Mouse (Mus musculus) kidney, postnatal 36 days (tissue): ENCODE measurements around the gene Gcnt2.
"Not testable (repeated sequence)": the region's sequence is repeated elsewhere in the genome, so short reads cannot be mapped to it uniquely, and the experiment has no call there.

Experiments used
- DNase-seq, 2 experiments: peaks; one replicate each; pipeline ENCODE4 v3.0.0; 2021 to 2022; ENCODE audit warnings: mixed read lengths in 2 of 2

Gcnt2 gene

GRCm38 (mm10) chr13:40943936-40944335 lies 84.4 kb downstream of the Gcnt2 start:
- no peak for DNase-seq

- no peak for DNase-seq
Measured at GRCm38 (mm10) chr13:40944346-40944745, 84.8 kb downstream of the Gcnt2 start.

GRCm38 (mm10) chr13:40946513-40946912 lies 87.0 kb downstream of the Gcnt2 start:
- no peak for DNase-seq

DNA sequence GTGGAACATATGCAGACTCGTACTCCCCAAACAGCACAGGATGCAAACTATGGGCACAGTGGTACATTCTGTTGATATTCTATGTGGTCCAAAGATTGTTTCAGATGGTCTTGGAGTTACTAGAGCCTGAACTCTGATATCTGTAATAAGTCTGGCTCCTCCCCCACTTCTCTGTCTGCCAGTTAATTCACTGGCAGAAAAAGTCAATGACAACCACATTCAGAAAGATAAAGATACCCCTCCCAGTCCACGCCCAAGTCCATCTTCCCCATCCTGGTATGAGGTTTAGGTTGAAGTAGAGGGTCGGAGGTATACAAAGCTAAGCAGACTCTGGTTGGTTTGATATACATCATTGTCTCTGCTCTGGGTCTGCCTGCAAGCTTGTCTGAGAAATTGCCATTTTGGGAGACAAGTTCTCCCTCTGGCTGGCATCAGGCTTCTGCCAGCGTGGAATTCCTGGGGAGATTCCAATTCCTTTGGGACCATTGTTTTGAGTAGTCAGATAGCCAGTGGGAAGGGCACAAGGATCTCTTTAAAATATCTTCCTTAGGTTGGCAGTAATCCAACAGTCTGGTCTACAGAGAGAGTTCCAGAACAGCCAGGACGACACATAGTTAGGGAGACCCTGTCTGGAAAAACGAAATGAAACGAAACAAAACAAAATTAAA lies 88.1 kb downstream of the Gcnt2 start:
- no peak for DNase-seq

- DNase-seq, result no peak
Measured at GRCm38 (mm10) chr13:40951386-40951976, 91.9 kb downstream of the Gcnt2 start.

DNA sequence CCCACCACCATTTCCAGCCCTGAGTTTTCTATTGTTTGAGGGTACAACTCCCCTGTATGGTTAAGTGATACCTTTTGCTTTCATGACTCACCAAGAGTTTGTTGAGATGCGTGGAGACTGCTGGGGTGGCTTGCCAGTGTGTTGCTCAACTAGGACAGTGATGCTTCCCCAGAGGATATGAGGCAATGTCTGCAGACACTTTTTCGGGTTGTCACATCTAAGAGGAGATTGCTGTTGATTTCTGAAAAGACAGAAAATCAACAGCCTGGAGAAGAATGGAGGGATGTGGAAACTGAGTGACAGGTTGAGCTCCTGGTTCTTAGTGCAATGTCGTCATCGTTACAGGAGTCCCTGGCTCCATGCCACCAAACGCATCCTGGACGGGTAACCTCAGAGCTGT lies 93.7 kb downstream of the Gcnt2 start:
- DNase-seq, result peak in 1 of 2 experiments; percentile 39

DNA sequence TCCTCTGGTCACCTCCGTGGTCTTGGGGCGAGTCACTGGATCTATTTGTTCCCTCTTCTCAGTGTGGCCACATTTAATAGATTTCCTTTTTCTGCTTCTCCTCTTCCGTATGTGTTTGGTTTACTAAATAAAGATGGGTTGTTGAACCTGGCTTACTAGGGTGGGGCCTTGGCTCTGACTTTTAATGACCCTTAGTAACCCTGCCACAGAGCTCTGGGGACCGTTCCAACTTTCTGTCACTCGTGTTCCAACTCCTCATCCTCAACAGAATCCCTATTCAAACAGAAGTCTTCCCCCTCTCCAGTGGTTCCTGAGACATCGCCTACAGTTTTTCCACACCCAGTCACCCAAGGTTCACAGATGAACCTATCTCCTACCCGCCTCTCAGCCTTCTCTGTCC lies 96.2 kb downstream of the Gcnt2 start:
- DNase-seq, result peak in 1 of 2 experiments; percentile 41

DNA sequence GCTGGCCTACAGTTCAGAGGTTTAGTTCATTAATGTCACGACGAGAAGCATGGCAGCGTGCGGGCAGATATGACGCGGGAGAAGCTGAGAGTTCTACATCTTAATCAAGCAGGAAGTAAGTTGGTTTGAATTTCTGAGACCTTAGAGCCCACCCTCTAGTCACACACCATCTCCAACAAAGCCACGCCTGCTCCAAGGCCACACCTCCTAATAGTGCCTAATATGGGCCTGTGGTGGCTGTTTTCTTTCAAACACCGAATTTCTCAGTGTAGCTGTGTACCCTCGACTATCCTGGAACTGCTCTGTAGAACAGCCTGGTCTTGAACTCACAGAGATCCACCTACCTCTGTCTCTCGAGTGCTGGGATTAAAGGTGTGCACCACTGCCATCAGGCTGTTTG lies 108.1 kb downstream of the Gcnt2 start:
- DNase-seq, result no peak

GRCm38 (mm10) chr13:40968564-40968963 lies 109.0 kb downstream of the Gcnt2 start:
- no peak for DNase-seq

DNA sequence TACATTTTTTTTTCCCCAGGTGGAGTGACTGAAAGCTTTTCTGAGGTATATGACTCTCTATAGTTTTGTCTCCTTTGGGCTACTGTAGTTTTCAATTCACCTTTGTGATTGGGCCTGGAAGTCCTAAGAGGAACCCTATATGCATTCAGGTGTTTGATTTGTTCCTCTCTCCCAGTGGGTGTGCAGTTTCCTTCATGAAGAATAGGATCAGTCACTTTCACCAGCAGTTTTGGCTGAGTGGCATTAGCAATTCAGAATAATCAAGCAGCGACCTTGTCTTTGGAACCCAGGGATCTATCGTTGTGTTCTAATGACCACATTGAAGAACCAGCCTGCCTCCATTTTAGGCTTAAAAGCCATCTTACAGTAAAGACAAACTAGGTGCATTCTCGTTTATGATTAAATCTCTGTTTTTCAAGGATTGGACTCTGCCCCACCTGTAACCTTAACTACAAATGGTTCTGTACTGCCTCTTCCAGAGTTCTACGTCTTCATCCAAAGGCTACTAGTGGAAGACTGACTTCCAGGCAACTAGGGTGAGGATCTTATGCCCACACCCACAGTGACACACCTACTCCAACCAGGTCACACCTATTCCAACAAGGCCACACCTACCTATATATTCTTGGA lies 110.3 kb downstream of the Gcnt2 start:
- no peak for DNase-seq

GRCm38 (mm10) chr13:40971261-40971660 lies 111.7 kb downstream of the Gcnt2 start:
- DNase-seq, result no peak

- no peak for DNase-seq
Measured at GRCm38 (mm10) chr13:40971831-40972230, 112.3 kb downstream of the Gcnt2 start.

GRCm38 (mm10) chr13:40972976-40973375 lies 113.4 kb downstream of the Gcnt2 start:
- DNase-seq, result no peak

GRCm38 (mm10) chr13:40977609-40978008 lies 118.1 kb downstream of the Gcnt2 start:
- DNase-seq, result peak; percentile 67 to 82

- peak; percentile 29 to 57 for DNase-seq
Measured at GRCm38 (mm10) chr13:40978652-40979051, 119.1 kb downstream of the Gcnt2 start.

GRCm38 (mm10) chr13:40979321-40979720 lies 119.8 kb downstream of the Gcnt2 start:
- peak; percentile 61 to 77 for DNase-seq

DNA sequence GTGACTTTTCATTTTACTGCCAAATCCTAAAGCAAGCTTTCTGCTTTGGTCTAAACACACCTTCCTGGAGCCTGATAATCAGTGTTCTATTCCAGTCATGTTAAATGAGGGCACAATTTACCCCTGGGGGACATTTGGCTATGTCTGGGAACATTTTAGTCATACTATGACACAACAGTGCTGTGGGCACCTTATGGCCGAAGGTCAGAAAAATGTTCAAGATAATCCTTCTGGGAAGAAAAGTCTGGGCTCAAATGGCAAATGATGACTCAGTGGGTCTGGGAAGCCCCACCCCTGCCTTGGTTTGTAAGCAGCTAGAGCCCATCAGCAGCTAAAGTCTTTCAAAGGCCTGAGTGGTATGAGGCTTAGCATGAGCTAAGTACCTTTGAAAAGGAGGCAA lies 123.2 kb downstream of the Gcnt2 start:
- DNase-seq, result no peak

DNA sequence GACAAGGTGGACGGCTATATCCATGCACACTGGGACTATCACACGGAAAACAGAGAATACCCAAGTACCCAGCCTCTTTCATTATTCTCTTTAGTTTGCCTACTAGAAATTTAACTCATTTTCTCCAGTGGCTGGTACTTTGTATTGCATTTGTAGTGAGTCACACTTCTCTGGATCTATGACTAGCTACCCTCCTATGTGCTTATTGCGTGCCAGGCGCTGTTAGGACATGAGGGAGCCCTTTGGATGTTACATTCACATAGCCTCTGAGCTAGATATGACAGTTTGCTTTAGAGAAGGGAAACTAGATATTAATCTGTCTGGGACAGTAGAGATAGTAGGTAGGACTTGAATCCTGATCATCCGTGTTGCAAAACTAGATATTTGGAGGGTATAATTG lies 126.5 kb downstream of the Gcnt2 start:
- DNase-seq, result no peak

DNA sequence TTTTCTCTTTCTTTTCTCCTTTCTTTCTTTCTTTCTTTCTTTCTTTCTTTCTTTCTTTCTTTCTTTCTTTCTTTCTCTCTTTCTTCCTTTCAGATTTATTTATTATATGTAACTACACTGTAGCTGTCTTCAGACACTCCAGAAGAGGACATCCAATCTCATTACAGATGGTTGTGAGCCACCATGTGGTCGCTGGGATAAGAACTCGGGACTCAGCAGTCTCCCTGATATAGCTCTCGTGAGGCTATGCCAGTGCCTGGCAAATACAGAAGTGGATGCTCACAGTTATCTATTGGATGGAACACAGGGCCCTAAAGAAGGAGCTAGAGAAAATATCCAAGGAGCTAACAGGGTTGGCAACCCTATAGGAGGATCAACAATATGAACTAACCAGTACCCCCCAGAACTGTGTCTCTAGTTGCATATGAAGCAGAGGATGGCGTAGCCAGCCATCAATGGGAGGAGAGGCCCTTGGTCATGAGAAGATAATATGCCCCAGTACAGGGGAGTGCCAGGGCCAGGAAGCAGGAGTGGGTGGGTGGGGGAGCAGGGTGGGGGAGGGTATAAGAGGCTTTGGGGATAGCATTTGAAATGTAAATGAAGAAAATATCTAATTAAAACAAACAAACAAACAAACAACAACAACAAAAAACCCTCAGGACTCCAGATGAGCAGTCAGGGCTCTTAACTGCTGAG lies 128.2 kb downstream of the Gcnt2 start:
- DNase-seq, result not testable (repeated sequence)

DNA sequence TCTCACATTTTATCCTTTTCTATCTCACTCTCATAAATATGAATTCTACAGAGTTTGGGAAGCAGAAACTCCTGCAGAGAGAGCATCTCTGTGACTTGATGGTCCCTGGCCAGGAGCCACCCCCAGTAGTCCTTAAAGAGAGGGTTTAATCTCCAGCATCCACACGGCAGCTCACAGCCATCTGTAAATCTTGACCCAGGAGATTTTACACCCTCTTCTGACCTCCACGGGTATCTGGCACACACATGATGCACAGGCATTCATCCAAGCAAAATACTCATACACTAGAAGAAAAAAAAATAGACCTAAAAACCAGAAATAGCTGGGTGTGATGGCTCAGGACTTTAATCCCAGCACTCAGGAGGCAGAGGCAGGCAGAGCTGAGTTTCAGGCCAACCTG lies 128.9 kb downstream of the Gcnt2 start:
- DNase-seq, result no peak

- no peak for DNase-seq
Measured at GRCm38 (mm10) chr13:40994487-40995263, 135.1 kb downstream of the Gcnt2 start.

GRCm38 (mm10) chr13:40998537-40998936 lies 139.0 kb downstream of the Gcnt2 start:
- not testable (repeated sequence) for DNase-seq
